Mouse (Mus musculus): ENCODE data around the gene Trim60. TPM values are rescaled to one million over a fixed set of nuclear protein-coding genes. Genes with fewer than 3 reads are reported as not detected.

Gene Trim60
- 0.06 TPM for polyA plus RNA-seq (2017; shearing (Covaris generic))

DNA sequence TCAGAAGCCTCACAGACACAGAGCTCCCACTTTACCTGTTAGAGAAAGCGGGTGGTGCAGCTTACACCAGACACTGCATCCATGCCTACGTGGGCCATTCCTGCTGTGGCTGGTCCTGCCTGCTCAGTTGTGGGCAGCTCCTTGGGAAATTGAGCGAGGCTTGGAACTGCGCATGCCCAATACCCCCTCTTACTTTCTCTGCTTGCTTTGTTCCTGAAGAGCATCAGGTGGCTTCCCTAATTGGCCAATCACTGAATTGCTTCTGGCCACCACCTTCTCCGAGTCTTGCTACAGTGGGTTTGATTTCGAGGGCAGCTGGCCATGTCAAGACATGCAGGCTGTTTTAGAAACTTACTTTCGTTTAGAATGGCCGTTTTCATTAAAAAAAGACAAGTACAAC is at the start of gene Trim60, which contains the start of gene Trim61:
Trim60 (minus strand) TSS at position 162 of the 400 bp plus-strand sequence.
Trim61 (minus strand) TSS at position 101 of the 400 bp plus-strand sequence.

DNA sequence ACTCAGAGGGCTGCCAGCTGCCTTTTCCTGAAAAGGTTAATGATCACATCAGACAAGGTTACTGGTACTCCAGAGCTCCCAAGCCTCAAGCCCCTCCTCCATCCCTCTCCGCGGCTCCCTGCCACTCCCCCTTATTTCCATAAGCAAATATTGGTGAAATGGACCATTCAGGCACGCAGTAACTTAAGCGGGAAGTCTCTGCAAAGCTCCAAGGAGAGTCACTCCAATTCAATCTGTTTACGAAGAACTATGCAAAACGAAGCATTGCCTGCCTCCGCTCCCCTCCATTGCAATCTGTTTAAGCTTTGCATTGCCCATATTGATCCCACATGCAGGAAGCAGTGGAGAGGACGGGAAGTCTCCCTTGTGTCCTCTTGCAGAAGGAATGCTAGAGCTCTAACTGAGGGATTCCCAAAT is 18.7 kb upstream of the Trim60 start, which contains the start of gene Apela:
Apela (minus strand) TSS at position 220 of the 417 bp plus-strand sequence.

DNA sequence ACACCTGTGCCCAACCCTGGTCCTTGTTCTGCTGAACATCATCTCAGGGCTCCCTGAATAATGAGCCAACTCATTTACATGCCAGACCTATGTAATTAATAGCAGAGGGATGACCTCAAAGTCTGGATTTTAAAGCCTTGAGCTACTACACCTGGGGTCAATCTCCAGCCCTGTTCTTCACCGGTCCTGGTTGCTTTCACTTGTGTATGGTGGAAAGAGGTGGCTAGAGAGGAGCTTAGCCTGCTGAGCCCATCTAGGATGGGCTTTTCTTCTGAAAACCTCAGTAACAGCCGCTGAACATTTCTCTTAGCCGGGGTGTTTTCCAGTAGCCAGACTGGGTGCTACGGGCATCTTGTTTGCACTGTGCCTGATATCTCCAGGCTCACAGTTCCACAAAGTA is 30.7 kb downstream of the Trim60 start, which contains the start of gene Trim75:
Trim75 (minus strand) TSS at position 101 of the 400 bp plus-strand sequence.

Other genes starting within 250 kb of the Trim60 start
- 21.1 TPM for gene Klhl2, start 168.6 kb downstream of the Trim60 start, polyA plus RNA-seq (2017; shearing (Covaris generic))
- 87.3 TPM for gene Tmem192, start 71.4 kb downstream of the Trim60 start, polyA plus RNA-seq (2017; shearing (Covaris generic))
- gene Trim75, start 30.8 kb downstream of the Trim60 start, polyA plus RNA-seq (2017; shearing (Covaris generic)) = 0.07 TPM
- gene Trim61, start 61 bp downstream of the Trim60 start, polyA plus RNA-seq (2017; shearing (Covaris generic)) = not detected
- gene Apela, start 18.8 kb upstream of the Trim60 start, polyA plus RNA-seq (2017; shearing (Covaris generic)) = not detected
- gene Gm10663, start 56.4 kb upstream of the Trim60 start, polyA plus RNA-seq (2017; shearing (Covaris generic)) = not detected
- not detected for gene BC030870, start 111.0 kb upstream of the Trim60 start, polyA plus RNA-seq (2017; shearing (Covaris generic))